Mouse (Mus musculus): ENCODE results near the gene Castor1. TPM values are rescaled to one million over a fixed set of nuclear protein-coding genes. Genes with fewer than 3 reads are reported as not detected.

Castor1 gene
- total and polyA plus RNA-seq, 3 experiments, result 4.7 to 23.7 (median 13.0) TPM

DNA sequence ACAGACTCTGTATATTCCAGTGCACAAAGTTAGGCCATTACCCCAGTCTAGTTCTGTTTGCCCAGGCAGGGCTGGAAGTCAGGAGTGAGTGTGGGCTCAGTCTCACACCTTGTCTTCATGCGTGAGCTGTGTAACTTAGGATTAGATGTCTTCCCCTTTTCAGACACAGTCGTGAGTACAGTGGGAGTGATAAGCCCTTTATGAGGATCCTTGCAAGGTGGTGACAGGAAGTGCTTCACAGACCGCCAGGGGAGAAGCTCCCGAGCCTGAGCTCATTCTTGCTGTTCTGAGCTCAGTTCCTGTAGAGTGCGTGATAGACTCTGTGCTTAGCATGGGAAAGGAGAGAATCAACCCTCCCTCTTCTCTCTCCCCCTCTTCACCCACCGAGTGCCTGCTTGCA is 11.5 kb upstream of the Castor1 start:
- H3K4me2 ChIP-seq (ENCODE audit: insufficient read depth, low read depth, poor library complexity, severe bottlenecking), result no peak overlapping the region
- H3K27me3 ChIP-seq (replicated peaks), result no peaks in the 10 kb centered on the region
- in situ Hi-C loops (cut with MboI; ENCODE audit: low pct_ligation_motif_present, low pct_unique_long_range_greater_than_20kb, low sequenced_read_pairs), result loop anchor here (5.0 kb wide), 1 partner anchor 69 kb away; the partner anchor contains the start of gene Rnf215
- H3K79me2 ChIP-seq (replicated peaks; ENCODE audit: control insufficient read depth, extremely low read depth, insufficient read depth, poor library complexity, severe bottlenecking), result no peaks in the 10 kb centered on the region; the same call in none of the 2 replicates
- no peak for TF ChIP-seq ETS1 (conservative IDR thresholded peaks at IDR 0.05; ENCODE audit: low read depth, low read length)
- TF ChIP-seq PAX5 (IDR thresholded peaks at IDR 0.05; ENCODE audit: low read length), result no peak
- no peak for TF ChIP-seq JUND (conservative IDR thresholded peaks at IDR 0.05; ENCODE audit: low read depth, low read length)
- TF ChIP-seq CHD1 (IDR thresholded peaks at IDR 0.05; ENCODE audit: low read depth, low read length), result no peak
- TF ChIP-seq ZC3H11A (IDR thresholded peaks at IDR 0.05; ENCODE audit: low read depth, low read length), result no peak
- TF ChIP-seq POLR2AphosphoS2 (IDR thresholded peaks at IDR 0.05; ENCODE audit: low read depth, low read length), result no peak
- no peak for TF ChIP-seq USF2 (conservative IDR thresholded peaks at IDR 0.05; ENCODE audit: low read depth, low read length)
- no peak for TF ChIP-seq KAT2A (IDR thresholded peaks at IDR 0.05; ENCODE audit: insufficient replicate concordance, low read length)
- no peak for TF ChIP-seq ELF1 (IDR thresholded peaks at IDR 0.05; ENCODE audit: low read depth, low read length)
- no peak for TF ChIP-seq BHLHE40 (IDR thresholded peaks at IDR 0.05; ENCODE audit: low read depth, low read length)
- no peak for TF ChIP-seq TBP (conservative IDR thresholded peaks at IDR 0.05; ENCODE audit: low read depth, low read length)
- TF ChIP-seq IRF4 (IDR thresholded peaks at IDR 0.05; ENCODE audit: low read depth, low read length), result no peak
- no peak for TF ChIP-seq ZNF384 (IDR thresholded peaks at IDR 0.05; ENCODE audit: low read depth, low read length)
- TF ChIP-seq TCF12 (IDR thresholded peaks at IDR 0.05; ENCODE audit: low read depth, low read length), result no peak
- dilution Hi-C loops (cut with MboI; ENCODE audit: extremely low pct_ligation_motif_present, extremely low pct_unique_long_range_greater_than_20kb, low sequenced_read_pairs), result no loop called here
- H3K9me3 ChIP-seq (replicated peaks; ENCODE audit: low read length), result no peaks in the 10 kb centered on the region
- H3K9ac ChIP-seq (ENCODE audit: insufficient read depth, low read depth), result no peak overlapping the region
- no peak overlapping the region for H3K27ac ChIP-seq (ENCODE audit: insufficient read depth, low read depth)
- DNase-seq (ENCODE audit: extremely low read depth), result no peak
- H3K4me3 ChIP-seq (replicated peaks in 1 of 3; ENCODE audit: low read depth in 2 of 3, low read length in 2 of 3, poor library complexity in 1 of 3), result no peak overlapping the region
- H3K4me1 ChIP-seq (ENCODE audit: control insufficient read depth in 1 of 2, insufficient read depth in 2 of 2), result peaks cover 0 to 61% of the 10 kb centered on the region in 2 experiments; a peak in 3 of 4 replicates
- H3K36me3 ChIP-seq (replicated peaks in 1 of 2; ENCODE audit: control insufficient read depth in 1 of 2, insufficient read depth in 1 of 2, low read length in 1 of 2), result peaks cover 35 to 74% of the 10 kb centered on the region in 2 experiments

DNA sequence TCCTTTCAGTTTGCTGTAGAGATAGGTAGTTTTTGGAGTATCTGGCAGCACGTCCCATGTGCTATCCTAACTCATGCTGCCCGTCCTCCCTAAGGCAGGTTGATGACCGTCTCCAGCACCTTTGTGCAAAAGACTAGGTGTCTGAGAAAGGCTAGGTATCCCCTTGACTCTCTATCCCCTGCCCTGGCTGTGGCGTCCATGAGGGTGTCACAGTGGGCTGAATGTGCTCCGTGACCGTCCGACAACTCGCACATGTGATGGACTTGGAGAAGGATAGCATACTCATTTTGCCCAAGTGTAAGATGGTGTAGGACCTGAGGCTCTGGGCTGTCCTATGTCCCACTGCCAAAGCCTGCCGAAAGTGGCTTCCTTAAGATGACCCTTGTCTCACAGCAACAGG is 10.4 kb upstream of the Castor1 start:
- peaks cover 0 to 50% of the 10 kb centered on the region in 2 experiments; a peak in 2 of 4 replicates for H3K4me1 ChIP-seq (ENCODE audit: control insufficient read depth in 1 of 2, insufficient read depth in 2 of 2)
- H3K27ac ChIP-seq (ENCODE audit: insufficient read depth, low read depth), result no peak overlapping the region
- no peak overlapping the region for H3K4me2 ChIP-seq (ENCODE audit: insufficient read depth, low read depth, poor library complexity, severe bottlenecking)
- no peak for DNase-seq (ENCODE audit: extremely low read depth)
- in situ Hi-C loops (cut with MboI; ENCODE audit: low pct_ligation_motif_present, low pct_unique_long_range_greater_than_20kb, low sequenced_read_pairs) (loop anchor here (5.0 kb wide), 1 partner anchor 70 kb away; the partner anchor contains the start of gene Rnf215), dilution Hi-C loops (cut with MboI; ENCODE audit: extremely low pct_ligation_motif_present, extremely low pct_unique_long_range_greater_than_20kb, low sequenced_read_pairs) (no loop called here)
- H3K9ac ChIP-seq (ENCODE audit: insufficient read depth, low read depth), result no peak overlapping the region
- TF ChIP-seq ZMIZ1 (IDR thresholded peaks at IDR 0.05; ENCODE audit: low read depth, low read length) (no peak), KAT2A (IDR thresholded peaks at IDR 0.05; ENCODE audit: insufficient replicate concordance, low read length) (no peak), RCOR1 (conservative IDR thresholded peaks at IDR 0.05; ENCODE audit: low read depth, low read length) (no peak), SIN3A (IDR thresholded peaks at IDR 0.05; ENCODE audit: low read length) (no peak), GABPA (IDR thresholded peaks at IDR 0.05; ENCODE audit: insufficient replicate concordance, low read depth, low read length) (no peak), HCFC1 (IDR thresholded peaks at IDR 0.05; ENCODE audit: low read depth, low read length) (no peak), MYC (IDR thresholded peaks at IDR 0.05; ENCODE audit: low read depth, low read length) (no peak), CHD2 (IDR thresholded peaks at IDR 0.05; ENCODE audit: low read length) (no peak), IRF4 (IDR thresholded peaks at IDR 0.05; ENCODE audit: low read depth, low read length) (no peak), EP300 (IDR thresholded peaks at IDR 0.05; ENCODE audit: low read length) (no peak), ELF1 (IDR thresholded peaks at IDR 0.05; ENCODE audit: low read depth, low read length) (no peak), TCF12 (IDR thresholded peaks at IDR 0.05; ENCODE audit: low read depth, low read length) (no peak), SMC3 (IDR thresholded peaks at IDR 0.05; ENCODE audit: low read depth, low read length) (no peak), CTCF (conservative IDR thresholded peaks at IDR 0.05 in 1 of 2, IDR thresholded peaks at IDR 0.05 in 1 of 2; ENCODE audit: low read depth in 2 of 2, low read length in 2 of 2) (no peak)
- no peaks in the 10 kb centered on the region for H3K9me3 ChIP-seq (replicated peaks; ENCODE audit: low read length)
- no peak overlapping the region for H3K4me3 ChIP-seq (replicated peaks in 1 of 3; ENCODE audit: low read depth in 2 of 3, low read length in 2 of 3, poor library complexity in 1 of 3)
- H3K36me3 ChIP-seq (replicated peaks in 1 of 2; ENCODE audit: control insufficient read depth in 1 of 2, insufficient read depth in 1 of 2, low read length in 1 of 2), result peaks cover 45 to 79% of the 10 kb centered on the region in 2 experiments
- no peaks in the 10 kb centered on the region; the same call in 1 of the 2 replicates for H3K79me2 ChIP-seq (replicated peaks; ENCODE audit: control insufficient read depth, extremely low read depth, insufficient read depth, poor library complexity, severe bottlenecking)
- H3K27me3 ChIP-seq (replicated peaks), result no peaks in the 10 kb centered on the region
